Mouse (Mus musculus): ENCODE measurements around the gene Rack1.
"Not testable (repeated sequence)": the region's sequence is repeated elsewhere in the genome, so short reads cannot be mapped to it uniquely, and the experiment has no call there.

Gene Rack1

DNA sequence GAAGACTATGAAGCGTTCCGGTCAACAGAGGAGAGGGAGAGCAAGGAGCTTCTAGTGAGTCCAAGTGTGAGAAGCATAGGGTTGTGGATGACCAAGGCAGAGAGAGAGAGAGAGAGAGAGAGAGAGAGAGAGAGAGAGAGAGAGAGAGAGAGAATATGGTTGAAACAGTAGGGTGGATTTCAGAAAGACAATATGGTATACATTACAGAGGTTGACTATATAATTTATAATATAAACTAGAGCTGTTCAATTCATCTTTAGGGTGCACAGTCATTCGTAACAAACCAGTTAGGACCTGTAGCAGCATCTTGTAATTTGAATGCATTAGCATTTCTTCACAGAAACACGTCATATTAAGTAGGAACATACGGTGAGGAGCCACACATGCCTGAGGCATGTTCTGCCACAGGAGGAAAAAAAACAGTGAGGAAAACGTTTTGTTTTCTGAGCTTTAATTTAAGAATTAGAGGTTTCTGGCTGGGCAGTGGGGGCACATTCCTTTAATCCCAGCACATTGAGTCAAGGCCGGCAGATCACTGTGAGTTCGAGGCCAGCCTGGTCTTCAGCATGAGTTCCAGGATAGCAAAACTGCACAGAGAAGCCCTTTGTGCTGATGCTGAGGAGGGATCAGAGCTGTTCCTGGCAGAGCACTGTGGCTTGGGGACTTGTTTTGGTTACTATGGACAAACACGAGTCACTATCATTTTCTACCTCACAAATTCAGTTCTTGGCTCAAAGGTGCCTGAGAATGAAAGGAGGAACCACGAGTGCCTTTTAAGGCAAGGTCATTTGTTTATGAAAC lies 38.9 kb downstream of the Rack1 start:
- DNase-seq (ENCODE audit: low read depth in 2 of 2, low spot score in 2 of 2) = no peak

DNA sequence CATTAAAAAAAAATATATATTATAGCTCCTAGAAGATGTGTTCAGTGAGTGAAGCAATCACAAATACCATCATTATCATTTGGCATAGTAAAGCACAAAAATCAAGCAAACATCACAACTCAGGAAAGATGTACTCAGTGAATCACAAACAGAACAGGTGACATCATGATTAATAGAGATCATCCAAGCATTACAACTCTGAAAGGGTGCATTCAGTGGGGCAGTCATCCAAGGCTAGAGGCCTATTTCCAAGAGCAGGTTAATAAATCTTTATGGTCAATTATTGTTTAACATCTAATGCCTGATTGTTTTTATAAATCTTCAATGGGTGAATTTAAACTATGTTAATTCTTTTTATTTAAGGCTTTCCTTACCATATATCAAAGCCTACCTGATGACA lies 40.7 kb downstream of the Rack1 start:
- DNase-seq (ENCODE audit: low read depth in 2 of 2, low spot score in 2 of 2) = no peak

DNA sequence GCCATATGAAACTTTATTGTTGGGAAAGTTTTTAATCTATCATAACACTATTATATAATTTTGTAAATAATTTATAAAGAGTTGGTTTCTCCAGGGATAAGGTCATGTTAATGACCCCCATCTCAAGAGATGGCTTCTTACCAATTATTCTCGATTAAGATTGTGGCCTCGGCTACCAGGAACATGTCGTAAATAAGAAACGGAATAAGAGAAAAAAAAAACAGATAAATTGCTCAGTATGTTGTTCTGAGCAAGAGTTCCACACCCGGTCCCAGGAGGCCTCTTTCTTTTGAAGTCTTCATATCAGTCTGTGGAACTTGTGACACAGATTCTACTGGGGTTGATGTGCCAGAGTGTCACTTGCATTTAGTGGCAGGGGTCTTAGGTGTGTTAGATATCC lies 41.1 kb downstream of the Rack1 start:
- DNase-seq (ENCODE audit: low read depth in 2 of 2, low spot score in 2 of 2) = no peak

DNA sequence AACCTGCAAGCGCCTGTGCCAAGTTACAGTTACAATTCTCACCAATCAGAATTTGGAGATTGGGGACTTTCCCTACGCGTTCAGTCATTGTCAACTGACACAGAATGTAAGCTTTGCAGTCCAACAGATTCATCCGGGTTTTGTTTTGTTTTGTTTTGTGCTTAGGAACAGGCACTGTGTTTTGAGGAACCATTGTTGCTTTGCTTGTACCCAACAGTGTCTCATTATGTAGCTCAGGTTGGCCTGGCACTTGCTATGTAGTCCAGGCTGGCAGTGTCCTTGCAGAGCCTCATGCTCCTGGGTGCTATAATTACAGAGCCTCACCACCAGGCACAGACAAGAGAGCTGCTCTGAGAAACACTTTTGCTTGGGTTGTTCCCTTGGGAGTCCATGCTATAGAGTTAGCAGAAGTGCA lies 42.3 kb downstream of the Rack1 start:
- no peak for DNase-seq (ENCODE audit: low read depth in 2 of 2, low spot score in 2 of 2)

DNA sequence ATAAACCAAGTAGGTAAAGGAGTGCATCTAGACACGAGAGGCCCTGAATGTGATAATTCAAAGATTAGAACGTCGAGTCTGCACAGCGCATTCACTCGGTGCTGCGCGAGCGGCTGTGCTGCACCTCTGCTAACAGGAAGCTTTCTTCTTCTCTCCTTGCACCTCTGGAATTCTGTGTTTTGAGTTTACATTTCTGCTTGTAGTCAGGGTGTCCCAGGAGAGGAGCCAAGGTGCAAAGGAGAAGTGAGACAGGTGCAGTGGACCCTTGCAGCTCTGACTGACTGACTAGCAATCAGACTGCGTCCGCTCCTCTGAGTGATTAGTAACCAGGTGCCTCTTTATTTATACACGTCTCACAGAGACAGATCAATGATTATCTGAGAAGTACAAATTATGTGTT lies 43.1 kb downstream of the Rack1 start:
- DNase-seq (ENCODE audit: low read depth in 2 of 2, low spot score in 2 of 2) = no peak

DNA sequence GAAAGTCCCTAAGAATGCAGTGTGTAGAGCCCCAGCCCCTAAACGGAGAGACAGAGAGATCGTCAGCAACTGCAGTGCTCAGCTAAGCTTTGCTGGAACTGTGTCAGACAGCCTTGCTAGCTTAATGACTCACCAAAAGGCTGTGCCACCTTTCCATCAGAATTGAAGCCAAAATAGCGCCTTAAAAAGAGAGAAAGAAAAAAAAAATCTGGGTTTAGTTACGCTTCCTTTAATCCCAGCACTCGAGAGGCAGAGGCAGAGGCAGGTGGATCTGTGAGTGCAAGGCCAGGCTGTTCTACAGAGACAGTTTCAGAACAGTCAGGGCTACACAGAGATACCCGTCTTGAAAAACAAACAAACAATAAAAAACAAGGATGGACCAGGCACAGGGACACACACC lies 44.2 kb downstream of the Rack1 start:
- DNase-seq (ENCODE audit: low read depth in 2 of 2, low spot score in 2 of 2) = no peak

DNA sequence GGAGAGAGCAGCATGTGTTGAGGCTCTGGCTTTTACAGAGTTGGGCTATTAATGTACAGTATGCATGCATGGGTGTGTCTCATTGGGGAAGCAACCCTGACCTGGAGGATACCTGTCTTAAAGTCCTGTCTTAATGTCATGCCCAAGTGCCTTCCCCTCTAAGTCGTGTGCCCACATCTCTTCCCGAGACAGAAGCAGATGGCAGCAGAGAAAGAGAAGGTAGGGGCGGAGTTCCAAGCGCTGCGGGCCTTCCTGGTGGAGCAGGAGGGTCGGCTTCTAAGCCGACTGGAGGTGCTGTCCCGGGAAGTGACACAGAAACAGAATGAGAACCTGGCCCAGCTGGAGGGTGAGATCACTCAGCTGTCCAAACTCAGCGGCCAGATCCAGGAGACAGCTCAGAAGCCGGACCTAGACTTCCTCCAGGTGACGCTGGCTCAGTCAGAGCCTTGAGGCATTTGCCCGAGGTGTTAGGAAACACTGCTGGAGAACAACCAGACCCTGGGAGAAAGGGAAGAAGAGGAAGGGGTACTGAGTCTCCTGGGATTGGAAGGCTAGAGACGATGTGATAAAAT lies 45.2 kb downstream of the Rack1 start:
- no peak for DNase-seq (ENCODE audit: low read depth in 2 of 2, low spot score in 2 of 2)

DNA sequence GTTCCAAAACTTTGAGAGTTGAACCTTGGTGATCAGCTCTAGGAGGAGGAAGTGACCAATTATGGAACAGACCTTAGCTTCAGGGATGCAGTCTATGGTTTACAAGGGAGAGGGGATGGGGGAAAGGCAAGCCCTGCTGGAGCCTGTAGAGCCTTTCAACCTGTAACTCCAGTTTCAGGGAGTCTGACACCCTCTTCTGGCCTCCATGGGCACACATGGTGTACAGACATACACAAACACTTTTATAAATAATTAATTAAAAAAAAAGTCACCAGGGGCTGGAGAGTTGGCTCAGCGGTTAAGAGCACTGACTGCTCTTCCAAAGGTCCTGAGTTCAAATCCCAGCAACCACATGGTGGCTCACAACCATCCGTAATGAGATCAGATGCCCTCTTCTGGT lies 46.2 kb downstream of the Rack1 start:
- not testable (repeated sequence) for DNase-seq (ENCODE audit: low read depth in 2 of 2, low spot score in 2 of 2)

DNA sequence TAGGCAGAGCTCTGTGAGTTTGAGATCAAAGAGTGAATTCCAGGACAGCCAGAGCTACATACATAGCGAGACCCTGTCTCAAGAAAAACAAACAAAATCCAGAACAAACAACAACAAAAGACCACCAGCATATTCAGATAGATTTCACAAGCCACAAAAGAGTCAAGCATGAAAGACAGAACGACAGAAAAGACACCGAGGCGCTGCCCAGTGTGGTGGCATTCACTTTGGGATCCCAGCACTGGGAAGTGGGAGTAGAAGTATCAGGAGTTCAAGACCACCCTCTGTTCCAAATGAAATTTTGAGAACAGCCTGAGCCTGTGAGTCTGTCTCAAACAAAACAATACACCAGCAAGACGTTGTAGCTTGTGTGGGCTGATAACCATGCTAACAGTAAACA lies 46.7 kb downstream of the Rack1 start:
- DNase-seq (ENCODE audit: low read depth in 2 of 2, low spot score in 2 of 2) = no peak

DNA sequence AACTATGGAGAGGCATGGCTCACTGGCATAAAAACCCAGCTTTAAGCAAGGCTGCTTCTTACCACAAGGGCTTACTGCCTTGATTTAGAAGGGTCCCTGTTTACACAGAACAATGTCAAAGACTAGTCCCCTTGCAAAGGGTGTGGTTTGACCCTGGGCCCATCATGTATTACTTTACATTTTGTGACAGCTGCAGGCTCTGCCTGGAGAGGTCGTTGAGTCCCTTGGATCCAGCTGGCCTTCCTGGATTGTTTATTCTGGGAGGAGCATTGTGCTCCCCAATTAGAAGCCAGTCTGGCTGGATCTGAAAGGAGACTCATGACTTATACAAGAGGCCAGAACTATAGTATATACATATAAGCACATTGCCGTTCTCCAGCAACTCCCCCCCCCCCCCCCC lies 50.1 kb downstream of the Rack1 start:
- DNase-seq (ENCODE audit: low read depth in 2 of 2, low spot score in 2 of 2) = no peak

DNA sequence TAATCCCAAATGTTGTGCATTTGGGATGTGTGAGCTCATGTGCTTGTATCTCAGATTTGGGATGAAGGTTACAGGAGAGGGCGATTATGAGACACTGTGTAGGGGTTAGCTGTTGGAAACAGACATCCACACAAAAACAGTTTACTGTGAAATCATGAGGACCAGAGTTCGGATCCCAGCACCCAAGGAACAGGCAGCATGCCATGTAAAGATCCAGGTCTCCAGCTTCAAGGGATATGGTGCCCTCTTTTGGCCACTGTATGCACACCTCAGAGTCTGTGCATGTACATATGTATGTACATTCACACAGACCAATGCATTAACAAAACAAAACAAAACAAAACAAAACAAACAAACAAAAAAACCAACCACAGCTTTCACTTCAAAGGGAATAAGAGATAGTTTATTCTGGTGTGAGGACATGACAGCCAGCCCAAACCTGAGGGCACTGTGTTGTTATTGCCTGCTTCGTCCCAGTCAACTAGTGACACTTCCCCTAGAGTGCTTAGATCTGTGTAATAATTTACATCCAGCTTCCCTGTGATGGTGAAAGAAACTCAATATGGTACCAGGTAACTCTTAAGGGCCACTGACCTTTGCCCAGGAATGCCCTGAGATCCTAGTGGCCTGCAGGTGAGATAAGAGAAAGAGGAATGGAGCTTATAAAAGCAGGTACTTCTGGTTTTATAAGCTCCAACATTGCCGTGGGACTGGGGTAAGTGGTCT lies 51.3 kb downstream of the Rack1 start:
- no peak for DNase-seq (ENCODE audit: low read depth in 2 of 2, low spot score in 2 of 2)

DNA sequence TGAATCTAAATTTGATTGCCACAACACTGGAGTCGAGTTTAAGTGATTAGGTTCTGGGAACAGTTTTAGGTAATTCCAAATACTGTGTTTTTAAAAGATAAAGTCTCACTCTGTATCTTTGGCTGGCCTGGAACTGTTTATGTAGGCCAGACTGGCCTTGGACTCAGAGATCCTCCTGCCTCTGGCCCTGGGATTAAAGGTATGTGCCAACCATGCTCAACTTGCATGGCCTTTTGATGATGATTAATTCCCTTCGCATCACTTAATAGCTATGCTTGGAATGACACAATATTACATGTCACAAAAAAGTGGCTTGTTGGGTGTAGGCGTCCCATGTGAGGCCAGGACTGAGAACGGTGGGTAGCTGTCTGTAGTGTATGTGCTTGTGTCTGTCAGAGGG lies 52.1 kb downstream of the Rack1 start:
- no peak for DNase-seq (ENCODE audit: low read depth in 2 of 2, low spot score in 2 of 2)

DNA sequence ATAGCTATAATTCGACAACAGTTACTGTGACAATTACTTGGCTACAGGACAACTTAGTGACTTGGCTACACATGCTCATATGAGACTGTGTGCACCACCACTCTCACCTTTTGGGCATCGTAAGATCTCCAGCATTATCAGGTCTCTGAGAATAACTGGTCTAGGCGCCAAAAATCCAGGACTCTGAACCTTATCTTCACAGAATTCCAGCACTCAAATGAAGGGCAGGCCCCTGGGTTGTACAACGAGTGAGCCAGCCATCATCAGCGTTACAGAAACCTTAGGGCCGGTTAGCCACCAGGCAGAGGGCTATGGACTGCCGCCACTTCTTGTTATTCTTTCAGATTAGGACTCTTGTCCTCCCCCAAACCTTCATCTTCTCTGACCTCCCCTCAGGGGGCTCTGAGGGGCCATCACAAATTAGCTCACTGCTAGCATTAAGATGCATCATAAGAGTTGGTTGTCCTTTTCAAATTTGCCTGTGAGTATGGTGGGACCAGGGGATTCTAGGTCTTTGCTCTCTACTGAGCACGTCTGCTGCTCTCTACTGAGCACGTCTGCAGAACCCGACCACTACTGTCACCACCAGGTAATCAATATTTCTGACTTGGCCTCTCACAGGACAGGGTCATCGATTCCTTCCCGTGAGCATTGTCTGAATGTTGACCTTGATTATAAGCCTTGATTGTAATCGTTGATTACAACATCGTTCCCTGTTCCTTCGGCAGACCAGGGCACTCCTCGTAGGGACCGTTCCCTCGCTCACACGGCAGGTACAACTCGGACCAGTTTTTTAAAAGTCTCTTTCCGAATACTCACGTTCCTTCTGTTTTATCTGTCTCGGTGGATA lies 52.7 kb downstream of the Rack1 start:
- no peak for DNase-seq (ENCODE audit: low read depth in 2 of 2, low spot score in 2 of 2)

DNA sequence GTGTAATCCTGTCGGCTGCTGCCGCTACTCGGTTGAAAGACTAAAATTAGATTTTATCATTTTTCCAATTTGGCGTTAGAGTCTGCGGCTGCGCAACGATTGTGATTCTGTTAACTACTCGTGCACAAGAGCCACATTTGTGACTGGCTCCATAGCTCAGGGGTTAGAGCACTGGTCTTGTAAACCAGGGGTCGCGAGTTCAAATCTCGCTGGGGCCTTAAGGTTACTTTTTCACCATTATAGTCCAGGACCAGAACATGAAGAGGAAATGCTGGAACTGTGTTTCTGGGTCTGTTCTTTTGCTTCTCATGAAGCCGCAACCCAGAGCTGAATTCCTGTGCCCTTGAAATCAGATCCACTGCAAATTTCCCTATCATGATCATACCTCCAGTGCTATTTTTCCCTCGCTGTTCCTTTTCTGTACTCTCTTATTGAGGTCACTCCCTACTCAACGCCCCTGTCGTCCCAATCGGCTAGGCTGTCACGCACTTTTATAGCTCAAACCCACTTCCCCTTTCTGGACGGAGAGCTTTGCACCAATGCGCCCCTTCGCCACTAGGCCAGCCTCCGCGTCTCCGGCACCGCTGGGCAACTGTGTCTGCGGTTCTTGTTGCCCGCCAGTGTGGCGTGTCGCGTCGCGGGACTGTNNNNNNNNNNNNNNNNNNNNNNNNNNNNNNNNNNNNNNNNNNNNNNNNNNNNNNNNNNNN lies 53.5 kb downstream of the Rack1 start:
- DNase-seq (ENCODE audit: low read depth in 2 of 2, low spot score in 2 of 2) = peak; percentile 93 to 94
